Mouse (Mus musculus) heart, adult 2 months (tissue): ENCODE results near the gene Snd1. TPM values are rescaled to one million over a fixed set of nuclear protein-coding genes. Genes with fewer than 3 reads are reported as not detected.
A peak's percentile ranks its signal among the peaks of the same experiment; 100 is the strongest.

Experiments
- DNase-seq, 2 experiments: peaks; one replicate each; pipeline ENCODE4 v3.0.0; 2021
- H3K27ac ChIP-seq: fragments of 200-600 bp; 2 replicates; pipeline ENCODE4 v1.8.1; 2022
- H3K27me3 ChIP-seq: fragments of 200-500 bp; 2 replicates; pipeline ENCODE4 v1.6.1; 2012; ENCODE audit warnings: mild to moderate bottlenecking, low read length, inconsistent platforms, mixed read lengths; ENCODE audit not compliant: control insufficient read depth, insufficient read depth
- H3K36me3 ChIP-seq: fragments of 200-500 bp; 2 replicates; pipeline ENCODE4 v1.6.1; 2012; ENCODE audit warnings: low read length, inconsistent platforms; ENCODE audit not compliant: control insufficient read depth, insufficient read depth
- H3K4me1 ChIP-seq: fragments of 200-500 bp; 2 replicates; pipeline ENCODE4 v1.6.1; 2011; ENCODE audit warnings: low read length; ENCODE audit not compliant: control insufficient read depth, insufficient read depth
- H3K4me3 ChIP-seq: fragments of 200-600 bp; 2 replicates; pipeline ENCODE4 v1.8.1; 2022
- H3K79me2 ChIP-seq: fragments of 200-500 bp; replicated peaks from 2 replicates; pipeline ENCODE4 v1.6.1; 2012; ENCODE audit warnings: mild to moderate bottlenecking, inconsistent platforms, low read length, moderate library complexity, mixed read lengths; ENCODE audit not compliant: control insufficient read depth, insufficient read depth
- H3K9ac ChIP-seq: fragments of 200-500 bp; 2 replicates; pipeline ENCODE4 v1.6.1; 2012; ENCODE audit warnings: low read depth, mild to moderate bottlenecking, control low read depth, inconsistent platforms, low read length, mixed read lengths
- CTCF ChIP-seq: fragments of 200-600 bp; IDR thresholded peaks from 2 replicates; pipeline ENCODE4 v1.8.1; 2022; ENCODE audit warnings: antibody characterized with exemption, mild to moderate bottlenecking, moderate library complexity
- EP300 ChIP-seq: fragments of 200-500 bp; IDR thresholded peaks from 2 replicates; pipeline ENCODE4 v1.6.1; 2011; ENCODE audit warnings: low read depth, low read length, control low read depth; ENCODE audit not compliant: insufficient read depth
- POLR2A ChIP-seq: fragments of 200-500 bp; IDR thresholded peaks from 2 replicates; pipeline ENCODE4 v1.6.1; 2011; ENCODE audit warnings: mild to moderate bottlenecking, low read depth, low read length, control low read depth; ENCODE audit not compliant: insufficient read depth
- WGBS: fragments of 180-500 bp; shearing (Covaris S2); methylation state at CpG from one replicate; pipeline ENCODE4 v1.1.7; 2018; 5-methylcytosine and 5-hydroxymethylcytosine counted together
- intact Hi-C: fragments of 180-260 bp; cut with DNase I; formaldehyde crosslinking; loops from one replicate; pipeline ENCODE4 v1.15.1; 2025
- polyA plus RNA-seq: library from polyadenylated mRNA; depleted of rRNA; stranded (reverse); fragments of >200 nt; gene quantifications from 2 replicates; pipeline ENCODE4 v1.2.3, GENCODE M21; 2012
- total RNA-seq, 2 experiments: library from RNA; stranded (reverse); gene quantifications; 2 replicates each; pipeline ENCODE4 v1.2.3; 2021

Gene Snd1
- total and polyA plus RNA-seq, 3 experiments = 39.9 to 74.1 (median 62.4) TPM

- Histone ChIP-seq H3K79me2 (no peaks in the 10 kb centered on the region), H3K9ac (no peak overlapping the region), H3K27ac (no peak overlapping the region), H3K36me3 (no peaks in the 10 kb centered on the region), H3K27me3 (no peaks in the 10 kb centered on the region), H3K4me1 (no peaks in the 10 kb centered on the region), H3K4me3 (no peak overlapping the region)
- intact Hi-C loops = no loop called here
- no peak for TF ChIP-seq EP300
- no peak for TF ChIP-seq POLR2A
- TF ChIP-seq CTCF = no peak
- DNase-seq = no peak
- 88% methylated on average over 6 of the region's 6 CpGs for WGBS
Observed at GRCm38 (mm10) chr6:28754127-28754898, 279.4 kb downstream of the Snd1 start.

DNA sequence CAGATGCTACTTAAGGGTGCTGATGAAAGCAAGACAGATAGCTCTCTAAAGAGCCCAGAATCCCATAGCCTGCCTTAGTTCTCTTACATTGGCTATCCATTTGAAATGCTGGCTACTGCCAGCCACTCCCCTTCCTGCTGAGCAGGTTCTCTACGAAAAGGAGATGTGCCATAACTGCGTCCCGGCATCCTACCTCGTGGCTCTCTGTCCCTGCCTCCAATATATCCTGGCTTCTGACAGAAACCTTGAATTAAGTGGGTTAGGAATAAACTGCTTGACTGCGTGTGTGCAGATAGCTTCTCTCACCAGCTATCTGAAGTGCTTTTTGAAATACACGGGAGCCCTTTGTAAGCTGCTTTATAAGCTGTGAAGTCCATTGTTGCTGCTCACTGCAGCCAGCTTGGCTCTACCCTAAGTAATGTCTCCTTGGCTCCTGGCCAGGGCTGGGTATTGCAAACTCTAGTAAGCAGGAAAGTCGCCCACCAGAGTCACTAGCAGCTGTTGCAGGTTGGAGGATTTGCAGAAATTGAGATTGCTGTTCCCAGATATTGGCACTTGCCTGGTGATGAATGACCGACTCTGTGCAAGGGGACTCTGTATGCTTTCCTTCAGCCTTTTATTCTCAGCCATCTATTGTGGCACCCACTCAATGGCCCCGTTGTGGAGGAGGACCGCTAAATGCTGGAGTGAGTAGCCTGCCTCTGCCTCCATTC, 281.5 kb downstream of the Snd1 start:
- H3K4me1 ChIP-seq = no peaks in the 10 kb centered on the region
- H3K27me3 ChIP-seq = no peaks in the 10 kb centered on the region
- H3K9ac ChIP-seq = no peak overlapping the region
- DNase-seq = no peak
- no peak overlapping the region for H3K4me3 ChIP-seq
- intact Hi-C loops = no loop called here
- TF ChIP-seq POLR2A = no peak
- TF ChIP-seq EP300 = no peak
- no peak for TF ChIP-seq CTCF
- no peak overlapping the region for H3K27ac ChIP-seq
- H3K79me2 ChIP-seq = no peaks in the 10 kb centered on the region
- WGBS = 67% methylated on average over 10 of the region's 10 CpGs
- H3K36me3 ChIP-seq = no peaks in the 10 kb centered on the region

DNA sequence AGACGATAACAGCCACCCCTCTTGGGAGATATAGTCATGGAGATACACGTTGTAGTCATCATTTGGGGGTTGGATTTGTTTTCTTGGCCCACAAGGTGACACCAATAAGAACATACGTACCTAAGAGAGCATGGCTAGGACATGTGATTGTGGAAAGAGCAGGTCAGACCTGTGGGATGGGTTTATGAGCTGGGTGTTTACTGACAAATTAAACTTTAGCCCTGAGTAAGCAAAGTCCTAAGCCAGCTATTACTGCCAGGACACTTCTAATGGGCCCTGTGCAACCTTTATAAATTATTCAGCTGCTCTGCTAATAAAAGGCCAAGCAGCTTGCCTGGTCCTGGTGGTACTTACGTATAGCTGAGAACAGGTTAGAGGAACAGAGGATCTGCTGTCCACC, 283.4 kb downstream of the Snd1 start:
- H3K9ac ChIP-seq = no peak overlapping the region
- no peaks in the 10 kb centered on the region for H3K27me3 ChIP-seq
- no peaks in the 10 kb centered on the region for H3K36me3 ChIP-seq
- no peak for TF ChIP-seq CTCF
- TF ChIP-seq POLR2A = no peak
- no peak for TF ChIP-seq EP300
- no peak overlapping the region for H3K27ac ChIP-seq
- H3K4me1 ChIP-seq = no peaks in the 10 kb centered on the region
- WGBS = 86% methylated on average over 4 of the region's 4 CpGs
- no peak for DNase-seq
- no peaks in the 10 kb centered on the region for H3K79me2 ChIP-seq
- intact Hi-C loops = no loop called here
- no peak overlapping the region for H3K4me3 ChIP-seq

DNA sequence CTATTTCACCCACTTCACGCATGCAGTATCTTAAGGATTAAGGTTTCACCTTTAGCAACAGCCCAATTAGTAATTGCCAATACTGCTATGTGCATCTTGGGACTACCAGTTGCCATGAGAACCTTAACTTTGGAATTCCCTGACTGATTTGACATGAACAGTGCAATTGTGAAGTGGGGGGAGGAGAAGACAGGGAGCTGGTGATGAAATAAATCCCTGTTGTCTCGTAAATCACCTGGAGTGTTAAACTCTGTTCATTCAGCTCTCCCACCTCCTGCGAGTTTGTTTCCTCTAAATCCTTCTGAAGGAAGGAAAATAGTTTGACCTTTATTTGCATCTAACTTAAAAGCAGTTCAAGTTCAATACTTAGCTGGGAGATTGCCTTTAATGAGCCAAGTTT, 286.8 kb downstream of the Snd1 start:
- WGBS = 77% methylated on average over 3 of the region's 3 CpGs
- Histone ChIP-seq H3K79me2 (no peaks in the 10 kb centered on the region), H3K9ac (no peak overlapping the region), H3K27me3 (no peaks in the 10 kb centered on the region), H3K27ac (no peak overlapping the region), H3K4me1 (peaks cover 3% of the 10 kb centered on the region), H3K4me3 (no peak overlapping the region), H3K36me3 (no peaks in the 10 kb centered on the region; the same call in 1 of the 2 replicates)
- no peak for DNase-seq
- intact Hi-C loops = no loop called here
- TF ChIP-seq EP300 = no peak

DNA sequence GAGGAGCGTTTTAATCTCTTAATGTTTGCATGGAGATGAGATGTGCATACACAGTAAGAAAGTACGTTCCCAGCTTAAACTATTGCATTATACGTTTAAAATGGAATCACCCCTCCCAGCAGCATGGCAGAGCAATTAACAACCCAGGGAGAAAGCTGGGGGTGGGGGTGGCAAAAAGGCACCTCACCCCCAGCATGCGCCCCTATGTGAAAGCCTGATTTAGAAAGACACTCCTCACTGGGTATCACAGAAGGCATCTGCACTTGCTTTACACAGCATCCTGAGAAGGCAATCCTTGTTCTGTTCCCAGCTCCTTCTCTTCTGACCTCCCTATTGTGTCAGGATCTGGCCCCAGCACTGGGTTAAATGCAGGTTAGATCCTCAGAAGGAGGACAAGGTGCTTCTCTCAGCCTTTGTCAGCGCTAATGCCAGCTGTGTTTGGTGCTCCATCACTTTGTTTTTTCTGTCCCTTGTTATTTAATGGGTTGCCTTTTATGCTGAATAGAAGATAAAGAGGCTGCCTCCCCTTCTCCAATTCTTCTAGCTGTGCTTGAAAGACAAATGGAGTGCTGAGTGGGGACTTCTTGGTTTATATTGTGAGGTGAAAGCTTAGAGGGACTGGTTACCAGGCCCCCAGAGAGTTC, 287.3 kb downstream of the Snd1 start:
- no peak for DNase-seq
- H3K9ac ChIP-seq = no peak overlapping the region
- TF ChIP-seq POLR2A = no peak
- TF ChIP-seq EP300 = no peak
- TF ChIP-seq CTCF = no peak
- no peaks in the 10 kb centered on the region for H3K79me2 ChIP-seq
- H3K4me3 ChIP-seq = no peak overlapping the region
- H3K27ac ChIP-seq = no peak overlapping the region
- no peaks in the 10 kb centered on the region for H3K27me3 ChIP-seq
- intact Hi-C loops = no loop called here
- 80% methylated on average over 5 of the region's 5 CpGs for WGBS
- H3K4me1 ChIP-seq = peaks cover 3% of the 10 kb centered on the region
- no peaks in the 10 kb centered on the region; the same call in 1 of the 2 replicates for H3K36me3 ChIP-seq

- intact Hi-C loops = no loop called here
- WGBS = 37% methylated on average over 3 of the region's 3 CpGs
Observed at GRCm38 (mm10) chr6:28766622-28767021, 291.7 kb downstream of the Snd1 start.

More at GRCm38 (mm10) chr6:28766622-28767021, 291.7 kb downstream of the Snd1 start:
- Histone ChIP-seq H3K4me1 (peaks cover 4% of the 10 kb centered on the region), H3K9ac (no peak overlapping the region), H3K4me3 (no peak overlapping the region), H3K27me3 (no peaks in the 10 kb centered on the region), H3K27ac (no peak overlapping the region), H3K79me2 (no peaks in the 10 kb centered on the region), H3K36me3 (no peaks in the 10 kb centered on the region; the same call in 1 of the 2 replicates)
- DNase-seq = no peak
- TF ChIP-seq EP300 (no peak), CTCF (peak; percentile 34; the same call in 1 of the 2 replicates)
